Mouse (Mus musculus) midbrain, embryonic 15.5 days (tissue): ENCODE results near the gene Gja5. TPM values are rescaled to one million over a fixed set of nuclear protein-coding genes. Genes with fewer than 3 reads are reported as not detected.
A peak's percentile ranks its signal among the peaks of the same experiment; 100 is the strongest.

Experiments
- ATAC-seq: fragments of 200-750 bp; cut with Nextera tagmentation; replicated peaks from 2 replicates; pipeline ENCODE4 v1.8.0; 2017; ENCODE audit warnings: moderate TSS enrichment
- H3K27ac ChIP-seq: fragments of 300-500 bp; sonication (generic); 2 replicates; pipeline ENCODE4 v1.5.1; 2015; ENCODE audit warnings: mild to moderate bottlenecking, inconsistent platforms
- H3K27me3 ChIP-seq: fragments of 300-500 bp; sonication (generic); replicated peaks from 2 replicates; pipeline ENCODE4 v1.6.1; 2015; ENCODE audit warnings: inconsistent platforms
- H3K36me3 ChIP-seq: fragments of 300-500 bp; sonication (generic); replicated peaks from 2 replicates; pipeline ENCODE4 v1.6.1; 2015; ENCODE audit warnings: inconsistent platforms
- H3K4me1 ChIP-seq: fragments of 300-500 bp; sonication (generic); 2 replicates; pipeline ENCODE4 v1.6.1; 2015; ENCODE audit warnings: inconsistent platforms
- H3K4me2 ChIP-seq: fragments of 300-500 bp; sonication (generic); 2 replicates; pipeline ENCODE4 v1.6.1; 2015; ENCODE audit warnings: inconsistent platforms, mild to moderate bottlenecking, moderate library complexity
- H3K4me3 ChIP-seq: fragments of 300-500 bp; sonication (generic); 2 replicates; pipeline ENCODE4 v1.5.1; 2015; ENCODE audit warnings: mild to moderate bottlenecking, inconsistent platforms
- H3K9ac ChIP-seq: fragments of 300-500 bp; sonication (generic); 2 replicates; pipeline ENCODE4 v1.6.1; 2015; ENCODE audit warnings: mild to moderate bottlenecking, inconsistent platforms
- H3K9me3 ChIP-seq: fragments of 300-500 bp; sonication (generic); 2 replicates; pipeline ENCODE4 v1.6.1; 2016; ENCODE audit warnings: inconsistent platforms
- WGBS: fragments of 180-500 bp; shearing (Covaris S2); methylation state at CpG from one replicate; pipeline ENCODE4 v1.1.7; 2015; ENCODE audit warnings: mixed read lengths; 5-methylcytosine and 5-hydroxymethylcytosine counted together
- polyA plus RNA-seq: library from polyadenylated mRNA; unstranded; fragments of >200 nt; fragmentation: Nextera tagmentation; extraction: Ambion mirVana; gene quantifications from 2 replicates; pipeline ENCODE4 v1.2.1, GENCODE M21; 2015

Gja5 gene
- polyA plus RNA-seq, 1 experiment from 2014 or later = 4.7 TPM

DNA sequence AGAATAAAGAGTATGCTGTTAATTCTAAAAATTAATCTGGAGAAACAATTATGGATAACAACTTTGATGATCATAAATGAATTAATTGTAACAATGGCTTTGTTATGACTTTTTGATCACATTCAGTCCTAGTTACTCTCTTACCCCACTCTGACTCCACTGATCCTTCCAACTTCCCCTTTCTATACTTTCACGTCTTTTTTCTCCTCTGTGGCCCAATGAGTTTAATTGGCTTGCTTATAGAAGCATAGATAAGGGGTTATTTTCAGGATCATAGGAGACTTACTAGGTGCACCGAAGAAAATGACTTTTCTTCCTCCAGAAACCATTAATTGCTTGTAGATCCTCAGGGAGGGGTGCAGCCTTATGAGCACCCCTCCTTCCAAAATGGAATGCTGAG, 38.2 kb downstream of the Gja5 start:
- Histone ChIP-seq H3K4me3 (no peak overlapping the region), H3K9ac (no peak overlapping the region), H3K4me2 (no peak overlapping the region), H3K36me3 (no peaks in the 10 kb centered on the region), H3K4me1 (peaks cover 9% of the 10 kb centered on the region), H3K27me3 (no peaks in the 10 kb centered on the region), H3K9me3 (no peaks in the 10 kb centered on the region), H3K27ac (no peak overlapping the region)
- no peak for ATAC-seq
- WGBS = 92% methylated on average over 2 of the region's 2 CpGs

DNA sequence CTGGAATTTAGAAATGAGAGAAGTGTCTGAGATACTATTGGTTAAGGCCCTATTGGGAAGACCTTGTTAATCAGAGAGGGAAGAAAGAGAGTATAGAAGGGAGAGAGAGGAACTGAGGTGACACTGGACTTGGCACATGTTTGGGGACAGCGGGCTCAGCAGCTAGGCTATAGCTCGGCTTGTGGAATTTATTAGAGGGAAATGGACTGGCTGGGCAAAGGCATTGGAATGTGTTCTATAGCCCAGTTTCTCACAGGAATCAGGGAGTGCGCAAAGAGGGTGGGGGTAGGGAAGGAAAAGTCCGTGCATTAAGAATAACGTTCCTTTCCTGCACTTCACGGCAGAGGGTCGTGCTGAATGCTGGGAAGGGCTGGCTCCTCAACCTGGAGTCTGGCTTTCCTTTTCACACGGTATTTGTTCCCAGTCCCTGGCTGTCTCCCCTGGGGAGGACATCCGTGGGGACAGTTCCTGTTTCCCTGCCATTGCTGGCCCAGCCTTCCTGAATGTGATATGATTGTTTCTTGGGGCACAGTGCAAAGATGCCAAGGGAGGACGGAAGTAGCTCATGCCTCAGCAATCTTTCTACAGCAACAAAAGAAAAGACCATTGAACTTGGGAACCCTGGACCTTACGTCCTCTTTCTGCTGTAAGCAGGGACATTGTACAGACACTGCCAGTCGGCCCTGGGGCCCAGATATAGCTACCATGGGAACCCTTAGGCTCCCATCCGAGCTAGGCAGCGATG, 49.2 kb downstream of the Gja5 start:
- no peak overlapping the region for H3K4me2 ChIP-seq
- H3K27me3 ChIP-seq = no peaks in the 10 kb centered on the region
- H3K4me3 ChIP-seq = no peak overlapping the region
- no peak overlapping the region for H3K27ac ChIP-seq
- no peak for ATAC-seq
- no peaks in the 10 kb centered on the region for H3K9me3 ChIP-seq
- WGBS = 62% methylated on average over 14 of the region's 14 CpGs
- H3K36me3 ChIP-seq = no peaks in the 10 kb centered on the region
- no peak overlapping the region for H3K9ac ChIP-seq
- no peaks in the 10 kb centered on the region for H3K4me1 ChIP-seq

DNA sequence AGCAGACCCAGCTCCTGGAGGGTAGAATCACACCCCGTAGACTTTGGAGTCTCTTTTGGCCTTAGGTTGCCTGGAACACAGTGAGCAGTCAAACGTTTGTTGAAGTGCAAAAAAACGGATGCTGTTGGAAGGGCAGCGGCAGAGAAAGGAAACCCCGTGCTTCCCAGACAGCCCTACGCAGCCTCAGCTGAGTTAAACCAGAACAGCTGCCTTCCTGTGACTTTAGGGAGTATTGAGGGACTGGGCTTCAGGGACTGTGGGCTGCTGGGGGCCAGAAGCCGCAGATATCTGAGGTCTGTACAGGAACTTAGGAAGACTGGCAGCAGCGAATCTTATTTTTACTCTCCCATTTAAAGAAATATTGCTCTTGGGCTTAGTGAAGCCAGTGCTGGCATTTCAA, 56.1 kb downstream of the Gja5 start:
- Histone ChIP-seq H3K4me3 (no peak overlapping the region), H3K36me3 (no peaks in the 10 kb centered on the region), H3K4me1 (peaks cover 8% of the 10 kb centered on the region; the same call in 1 of the 2 replicates), H3K27me3 (no peaks in the 10 kb centered on the region), H3K4me2 (no peak overlapping the region), H3K9me3 (no peaks in the 10 kb centered on the region), H3K27ac (no peak overlapping the region), H3K9ac (no peak overlapping the region)
- ATAC-seq = no peak
- WGBS = 62% methylated on average over 8 of the region's 8 CpGs

DNA sequence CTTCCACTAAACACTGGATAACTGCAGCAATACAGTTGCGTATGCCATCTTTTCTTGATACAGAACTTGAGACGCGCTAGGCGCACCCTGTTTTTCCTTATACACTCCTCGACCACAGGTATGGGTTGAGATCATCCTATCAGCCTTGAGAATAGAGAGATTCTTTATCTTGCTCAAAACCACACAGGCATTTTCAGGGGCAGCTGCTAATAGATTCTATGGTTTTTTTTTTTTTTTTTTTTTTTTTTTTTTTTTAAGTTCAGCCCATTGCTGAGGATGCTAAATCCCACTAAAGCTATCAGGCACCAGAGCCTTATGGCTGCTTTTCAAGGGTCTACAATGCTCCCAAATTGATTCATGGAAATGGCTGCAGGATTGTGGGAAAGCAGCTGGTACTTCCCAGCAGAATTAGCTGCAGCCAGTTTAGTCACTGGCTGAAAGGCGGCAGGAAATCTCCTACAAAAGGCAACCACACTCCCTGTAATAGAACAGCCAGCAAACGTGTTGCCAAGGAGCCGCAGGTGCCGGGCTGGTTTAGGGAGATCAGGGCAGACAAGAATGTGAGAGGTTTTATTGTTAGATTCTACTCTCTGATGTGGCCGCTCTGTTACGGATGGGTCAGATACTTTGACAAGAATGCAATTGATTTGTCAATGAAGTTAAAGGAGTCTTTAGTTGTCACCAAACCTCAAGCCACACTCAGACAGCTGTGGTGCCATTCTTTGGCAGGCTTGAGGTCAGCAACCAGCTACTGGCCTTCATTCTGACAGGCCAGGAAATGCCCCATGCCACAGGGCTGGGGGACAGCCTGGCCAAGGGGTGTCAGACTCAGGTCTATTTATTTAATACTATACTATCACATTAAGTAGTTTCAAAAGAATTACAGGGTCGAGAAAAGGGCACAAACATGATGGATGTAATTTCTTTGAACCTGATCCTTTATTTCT, 58.9 kb downstream of the Gja5 start:
- Histone ChIP-seq H3K27ac (0 out of 2 replicates have a peak overlapping the region, but pooled peaks have one; percentile 4), H3K36me3 (no peaks in the 10 kb centered on the region), H3K9me3 (no peaks in the 10 kb centered on the region), H3K27me3 (no peaks in the 10 kb centered on the region), H3K4me1 (peaks cover 8% of the 10 kb centered on the region; the same call in 1 of the 2 replicates), H3K4me3 (no peak overlapping the region), H3K4me2 (no peak overlapping the region), H3K9ac (no peak overlapping the region)
- ATAC-seq = peak; percentile 48; the same call in 1 of the 2 replicates
- WGBS = 43% methylated on average over 12 of the region's 12 CpGs

DNA sequence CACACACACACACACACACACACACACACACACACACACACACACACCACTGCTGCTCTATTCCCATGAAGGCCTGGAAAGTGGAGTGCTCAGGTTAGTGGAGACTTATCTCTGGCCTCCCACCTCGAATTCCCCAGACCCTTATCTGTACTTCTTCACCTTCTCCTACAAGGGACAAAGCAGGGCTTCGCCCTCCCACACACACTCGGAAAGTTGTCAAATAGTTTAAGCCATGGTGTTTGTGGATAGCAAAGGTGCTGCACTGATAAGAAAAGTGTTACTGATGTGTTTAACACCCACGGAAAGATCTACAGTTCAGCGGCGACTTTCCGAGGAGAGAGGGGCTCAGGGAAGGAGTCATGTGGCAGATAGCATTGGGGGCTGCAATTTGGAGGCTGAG, 66.5 kb downstream of the Gja5 start:
- H3K27me3 ChIP-seq = no peaks in the 10 kb centered on the region
- WGBS = 76% methylated on average over 7 of the region's 7 CpGs
- no peaks in the 10 kb centered on the region for H3K9me3 ChIP-seq
- no peak overlapping the region for H3K4me2 ChIP-seq
- no peak overlapping the region for H3K27ac ChIP-seq
- ATAC-seq = no peak
- no peaks in the 10 kb centered on the region for H3K36me3 ChIP-seq
- no peaks in the 10 kb centered on the region for H3K4me1 ChIP-seq
- no peak overlapping the region for H3K9ac ChIP-seq
- H3K4me3 ChIP-seq = no peak overlapping the region

DNA sequence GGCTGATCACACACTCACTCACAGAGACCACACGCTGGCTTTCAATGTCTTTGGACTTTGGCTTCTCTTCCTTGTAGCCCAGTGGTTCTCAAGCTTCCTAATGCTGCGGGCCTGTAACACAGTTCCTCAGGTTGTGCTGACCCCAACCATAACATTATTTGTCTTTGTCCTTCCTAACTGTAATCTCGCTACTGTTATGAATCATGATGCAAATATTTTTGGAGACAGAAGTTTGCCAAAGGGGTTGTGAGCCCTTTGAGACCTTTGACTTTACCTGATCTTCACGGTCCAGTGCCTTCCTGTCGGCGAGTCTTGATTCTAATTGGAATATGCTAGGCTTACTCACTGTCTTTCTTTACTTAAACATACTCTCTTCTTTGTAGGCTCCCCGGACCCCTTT, 70.0 kb downstream of the Gja5 start:
- no peak overlapping the region for H3K9ac ChIP-seq
- no peaks in the 10 kb centered on the region for H3K9me3 ChIP-seq
- H3K4me2 ChIP-seq = no peak overlapping the region
- H3K4me3 ChIP-seq = no peak overlapping the region
- H3K27ac ChIP-seq = no peak overlapping the region
- no peak for ATAC-seq
- H3K4me1 ChIP-seq = no peaks in the 10 kb centered on the region
- H3K36me3 ChIP-seq = no peaks in the 10 kb centered on the region
- 86% methylated on average over 7 of the region's 7 CpGs for WGBS
- no peaks in the 10 kb centered on the region for H3K27me3 ChIP-seq

DNA sequence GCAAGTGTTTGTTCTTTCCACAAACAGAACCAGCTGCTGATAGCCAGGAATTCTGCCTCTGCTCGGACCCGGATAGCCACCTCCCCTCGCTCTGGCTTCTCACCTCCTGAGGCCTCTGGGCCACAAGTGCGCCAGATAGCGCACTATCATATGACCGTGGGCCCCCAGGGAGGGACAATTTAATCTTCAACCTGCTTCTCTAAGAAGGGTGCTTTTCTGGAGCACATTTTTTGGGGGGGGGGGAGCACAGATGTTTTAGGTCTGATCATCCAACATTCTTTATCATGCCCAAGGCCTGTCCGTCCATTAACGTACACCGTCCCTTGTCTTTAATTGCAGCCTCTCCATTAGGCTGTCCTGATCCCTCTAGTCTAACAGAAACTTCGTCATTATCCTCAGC, 71.1 kb downstream of the Gja5 start:
- 92% methylated on average over 10 of the region's 10 CpGs for WGBS
- Histone ChIP-seq H3K27ac (no peak overlapping the region), H3K36me3 (no peaks in the 10 kb centered on the region), H3K4me2 (no peak overlapping the region), H3K9me3 (no peaks in the 10 kb centered on the region), H3K4me3 (no peak overlapping the region), H3K4me1 (no peaks in the 10 kb centered on the region), H3K27me3 (no peaks in the 10 kb centered on the region), H3K9ac (no peak overlapping the region)
- no peak for ATAC-seq

DNA sequence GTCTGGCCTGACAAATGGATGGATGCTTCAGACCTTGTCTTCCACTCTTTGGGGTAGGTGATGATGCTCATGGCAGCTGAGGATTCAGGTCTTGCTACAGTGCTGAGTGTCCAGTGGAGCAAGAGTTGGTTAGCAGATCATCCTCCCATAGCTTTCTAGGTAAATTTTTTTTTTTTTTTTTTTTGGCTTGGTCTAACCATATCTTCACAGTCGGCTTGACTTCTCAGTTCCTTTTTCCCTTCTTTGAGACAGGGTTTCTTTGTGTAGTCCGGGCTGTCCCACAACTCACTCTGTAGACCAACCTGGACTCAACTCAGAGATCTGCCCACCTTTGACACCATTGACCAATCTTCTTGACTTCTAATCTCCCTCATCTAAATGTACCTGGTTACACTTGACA, 73.0 kb downstream of the Gja5 start:
- Histone ChIP-seq H3K9me3 (no peaks in the 10 kb centered on the region), H3K4me2 (no peak overlapping the region), H3K4me3 (no peak overlapping the region), H3K36me3 (no peaks in the 10 kb centered on the region), H3K27ac (no peak overlapping the region), H3K4me1 (no peaks in the 10 kb centered on the region), H3K9ac (no peak overlapping the region), H3K27me3 (no peaks in the 10 kb centered on the region)
- WGBS = 88% methylated on average over 2 of the region's 2 CpGs
- ATAC-seq = no peak

DNA sequence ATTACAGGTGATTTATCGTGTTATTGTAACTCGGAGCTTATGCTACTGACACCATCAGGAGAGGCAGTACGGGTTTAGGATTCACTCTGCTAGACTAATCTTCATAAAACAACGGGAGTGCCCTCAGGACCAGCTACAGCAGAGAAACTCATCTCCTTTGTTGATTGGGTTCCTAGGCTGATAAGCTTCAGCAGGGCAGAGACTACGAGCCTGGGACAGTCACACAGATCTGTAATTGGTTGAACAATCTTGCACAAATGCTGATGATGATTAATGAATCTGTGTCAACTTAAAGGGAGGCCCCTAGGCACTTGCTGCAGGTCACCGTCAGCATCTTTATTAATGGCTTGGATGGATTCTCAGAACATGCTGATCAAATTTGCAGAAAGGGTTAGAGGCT, 74.0 kb downstream of the Gja5 start:
- Histone ChIP-seq H3K36me3 (no peaks in the 10 kb centered on the region), H3K4me2 (no peak overlapping the region), H3K27me3 (no peaks in the 10 kb centered on the region), H3K4me1 (no peaks in the 10 kb centered on the region), H3K27ac (no peak overlapping the region), H3K9ac (no peak overlapping the region), H3K9me3 (no peaks in the 10 kb centered on the region), H3K4me3 (no peak overlapping the region)
- ATAC-seq = no peak
- 60% methylated on average over 6 of the region's 6 CpGs for WGBS

DNA sequence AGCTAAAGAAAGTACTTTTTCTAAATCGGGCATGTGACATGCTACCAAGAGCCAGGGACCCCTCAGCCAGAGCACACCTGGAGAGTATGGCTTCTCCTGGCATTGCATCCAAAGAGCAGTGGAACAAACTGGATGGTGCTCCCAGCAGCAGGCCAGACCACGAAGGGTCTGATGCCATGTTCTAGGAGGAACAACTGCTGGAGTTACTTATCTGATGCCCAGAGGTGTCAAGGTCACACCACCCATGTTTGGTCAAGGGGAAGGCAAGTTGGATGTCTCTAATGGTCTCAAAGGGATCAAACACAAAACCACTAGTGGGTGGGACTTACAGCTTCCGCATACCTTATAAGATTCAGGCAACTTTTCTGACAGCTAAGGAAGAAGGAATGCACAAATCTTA, 74.5 kb downstream of the Gja5 start:
- no peak overlapping the region for H3K4me2 ChIP-seq
- WGBS = 88% methylated on average over 3 of the region's 3 CpGs
- no peaks in the 10 kb centered on the region for H3K9me3 ChIP-seq
- H3K4me3 ChIP-seq = no peak overlapping the region
- no peaks in the 10 kb centered on the region for H3K27me3 ChIP-seq
- H3K36me3 ChIP-seq = no peaks in the 10 kb centered on the region
- no peak for ATAC-seq
- no peak overlapping the region for H3K27ac ChIP-seq
- no peak overlapping the region for H3K9ac ChIP-seq
- H3K4me1 ChIP-seq = no peaks in the 10 kb centered on the region

DNA sequence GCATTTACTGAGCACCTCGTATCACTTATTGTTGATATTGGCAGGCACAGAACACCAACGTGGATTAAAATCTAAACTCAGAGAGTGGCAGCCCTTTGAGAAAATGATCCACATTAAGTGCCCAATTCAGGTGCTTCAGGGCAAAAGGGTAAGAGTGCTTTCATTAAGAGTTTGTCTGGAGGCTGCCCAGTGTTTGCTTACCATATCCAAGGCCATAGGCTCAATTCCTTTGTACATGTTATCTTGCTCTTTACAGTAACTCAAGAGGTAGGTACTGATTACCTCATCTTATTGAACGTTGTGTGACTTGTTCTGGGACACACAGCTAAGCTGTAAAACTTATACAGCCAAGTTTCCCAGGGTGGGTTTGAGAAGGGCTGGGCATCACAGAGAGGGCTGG, 77.3 kb downstream of the Gja5 start:
- Histone ChIP-seq H3K9ac (no peak overlapping the region), H3K9me3 (no peaks in the 10 kb centered on the region), H3K27me3 (no peaks in the 10 kb centered on the region), H3K27ac (no peak overlapping the region), H3K4me3 (no peak overlapping the region), H3K4me2 (no peak overlapping the region), H3K36me3 (no peaks in the 10 kb centered on the region), H3K4me1 (no peaks in the 10 kb centered on the region)
- ATAC-seq = no peak
- 78% methylated on average over 3 of the region's 3 CpGs for WGBS

DNA sequence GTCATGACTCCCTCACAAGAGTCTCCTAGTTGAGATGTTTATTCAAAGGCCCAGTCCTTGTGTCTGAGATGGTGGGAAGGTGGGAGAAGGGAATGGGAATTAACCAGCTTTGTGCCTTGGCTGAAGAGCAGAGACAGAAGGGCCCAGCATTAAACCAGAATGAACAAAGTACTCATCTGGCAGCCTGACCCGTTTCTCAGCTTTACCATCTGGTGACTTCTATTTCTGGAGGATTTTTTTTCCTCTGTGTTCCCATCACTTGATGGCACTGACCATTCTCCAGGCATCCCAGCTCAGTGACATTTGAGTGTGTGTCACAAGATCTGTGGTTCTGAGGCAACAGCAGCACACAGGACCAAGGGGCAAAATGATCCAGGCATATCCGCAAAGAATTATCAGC, 78.2 kb downstream of the Gja5 start:
- H3K36me3 ChIP-seq = no peaks in the 10 kb centered on the region
- H3K27me3 ChIP-seq = no peaks in the 10 kb centered on the region
- H3K4me1 ChIP-seq = no peaks in the 10 kb centered on the region
- no peak for ATAC-seq
- H3K4me3 ChIP-seq = no peak overlapping the region
- H3K9ac ChIP-seq = no peak overlapping the region
- H3K27ac ChIP-seq = no peak overlapping the region
- H3K4me2 ChIP-seq = no peak overlapping the region
- 89% methylated on average over 2 of the region's 2 CpGs for WGBS
- H3K9me3 ChIP-seq = no peaks in the 10 kb centered on the region
